Mouse (Mus musculus) hindbrain, postnatal 0 days (tissue): ENCODE measurements around the gene Nlrc5. TPM values are rescaled to one million over a fixed set of nuclear protein-coding genes. Genes with fewer than 3 reads are reported as not detected.

ENCODE experiments used
- ATAC-seq: fragments of 200-750 bp; cut with Nextera tagmentation; 2 replicates; pipeline ENCODE4 v1.8.0; 2017; ENCODE audit warnings: mild to moderate bottlenecking, moderate TSS enrichment, moderate library complexity
- DNase-seq: peaks from one replicate; pipeline ENCODE4 v3.0.0-alpha.2; 2015; ENCODE audit warnings: low spot score
- H3K27ac ChIP-seq: fragments of 300-500 bp; sonication (generic); 2 replicates; pipeline ENCODE4 v1.5.1; 2014; ENCODE audit warnings: mild to moderate bottlenecking
- H3K27me3 ChIP-seq: fragments of 300-500 bp; sonication (generic); 2 replicates; pipeline ENCODE4 v1.6.1; 2014; ENCODE audit warnings: low read length, mixed read lengths; ENCODE audit not compliant: insufficient read depth
- H3K36me3 ChIP-seq: fragments of 300-500 bp; sonication (generic); 2 replicates; pipeline ENCODE4 v1.6.1; 2014; ENCODE audit warnings: low read length, mixed read lengths; ENCODE audit not compliant: insufficient read depth
- H3K4me1 ChIP-seq: fragments of 300-500 bp; sonication (generic); 2 replicates; pipeline ENCODE4 v1.6.1; 2014; ENCODE audit warnings: antibody characterized with exemption, low read length, mixed read lengths; ENCODE audit not compliant: insufficient read depth
- H3K4me2 ChIP-seq: fragments of 300-500 bp; sonication (generic); 2 replicates; pipeline ENCODE4 v1.6.1; 2014; ENCODE audit warnings: low read depth, mild to moderate bottlenecking, low read length, moderate library complexity, mixed read lengths
- H3K4me3 ChIP-seq: fragments of 300-500 bp; sonication (generic); 2 replicates; pipeline ENCODE4 v1.5.1; 2014; ENCODE audit warnings: low read length
- H3K9ac ChIP-seq: fragments of 300-500 bp; sonication (generic); replicated peaks from 2 replicates; pipeline ENCODE4 v1.6.1; 2014; ENCODE audit warnings: mild to moderate bottlenecking, low read length, moderate library complexity, mixed read lengths
- H3K9me3 ChIP-seq: fragments of 300-500 bp; sonication (generic); 2 replicates; pipeline ENCODE4 v1.6.1; 2016; ENCODE audit warnings: low read length, mixed read lengths
- CTCF ChIP-seq: IDR thresholded peaks from 2 replicates; pipeline ENCODE4 v1.5.1; 2016; ENCODE audit warnings: antibody characterized with exemption, control low read depth, low read depth
- WGBS: fragments of 180-500 bp; shearing (Covaris S2); extraction: QIAGEN DNeasy Blood & Tissue Kit; methylation state at CpG from one replicate; pipeline ENCODE4 v1.1.7; 2014; 5-methylcytosine and 5-hydroxymethylcytosine counted together
- polyA plus RNA-seq: library from polyadenylated mRNA; unstranded; fragments of >200 nt; fragmentation: Nextera tagmentation; extraction: Ambion mirVana; gene quantifications from 2 replicates; pipeline ENCODE4 v1.2.1, GENCODE M21; 2015
- total RNA-seq: library from RNA; depleted of rRNA; stranded (reverse); fragments of >200 nt; gene quantifications from 2 replicates; pipeline ENCODE4 v1.2.3, GENCODE M21; 2014

Nlrc5 gene
- total and polyA plus RNA-seq, 2 experiments from 2014 or later: 0.38 to 0.89 TPM

DNA sequence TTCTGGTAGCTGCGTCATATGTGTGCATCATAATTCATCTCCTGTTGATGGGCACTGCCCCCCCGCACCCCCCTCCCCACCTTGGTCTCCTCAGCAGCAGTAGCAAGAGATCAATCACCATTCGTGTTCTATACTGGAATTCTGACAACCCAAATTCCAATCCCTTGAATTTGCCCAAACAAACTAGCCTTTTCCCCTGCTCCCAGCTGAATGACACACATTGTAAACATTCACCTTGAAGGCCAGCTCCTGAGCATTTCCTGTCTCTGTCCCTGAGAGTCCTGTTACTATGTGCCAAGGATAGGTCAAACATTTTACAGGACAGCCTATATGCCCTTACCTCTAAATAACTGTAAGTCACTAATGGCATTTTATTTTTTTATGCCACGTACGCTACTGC, 21.9 kb downstream of the Nlrc5 start:
- TF ChIP-seq CTCF: no peak
- Histone ChIP-seq H3K27me3 (no peaks in the 10 kb centered on the region), H3K9ac (no peak overlapping the region), H3K9me3 (no peaks in the 10 kb centered on the region), H3K4me2 (no peak overlapping the region), H3K36me3 (no peaks in the 10 kb centered on the region), H3K27ac (no peak overlapping the region), H3K4me3 (no peak overlapping the region), H3K4me1 (no peaks in the 10 kb centered on the region)
- WGBS: 86% methylated on average over 5 of the region's 5 CpGs
- DNase-seq (no peak), ATAC-seq (no peak)

DNA sequence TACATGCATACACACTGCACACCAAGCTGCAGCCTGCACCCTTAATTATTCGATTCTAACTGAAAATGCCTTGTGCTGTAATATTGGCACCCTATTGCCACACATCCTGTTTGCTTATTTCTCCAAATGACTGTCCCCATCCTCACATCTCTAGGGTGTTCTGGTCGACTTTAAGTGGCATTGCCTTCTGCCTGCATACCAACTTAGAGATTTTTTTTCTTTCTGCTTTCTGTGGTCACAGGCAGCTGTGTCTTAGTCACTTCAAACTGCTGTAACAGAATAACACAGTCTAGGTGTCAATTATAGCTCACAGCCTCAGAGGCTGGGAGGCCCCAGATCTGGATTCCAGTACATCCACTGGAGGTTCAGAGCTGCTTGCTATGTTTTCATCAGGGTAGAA, 24.4 kb downstream of the Nlrc5 start:
- Histone ChIP-seq H3K27ac (no peak overlapping the region), H3K27me3 (no peaks in the 10 kb centered on the region), H3K9ac (no peak overlapping the region), H3K4me2 (no peak overlapping the region), H3K36me3 (no peaks in the 10 kb centered on the region), H3K4me1 (no peaks in the 10 kb centered on the region), H3K9me3 (no peaks in the 10 kb centered on the region), H3K4me3 (no peak overlapping the region)
- no peak for DNase-seq
- WGBS: 61% methylated on average over 2 of the region's 2 CpGs
- ATAC-seq: no peak
- TF ChIP-seq CTCF: no peak

DNA sequence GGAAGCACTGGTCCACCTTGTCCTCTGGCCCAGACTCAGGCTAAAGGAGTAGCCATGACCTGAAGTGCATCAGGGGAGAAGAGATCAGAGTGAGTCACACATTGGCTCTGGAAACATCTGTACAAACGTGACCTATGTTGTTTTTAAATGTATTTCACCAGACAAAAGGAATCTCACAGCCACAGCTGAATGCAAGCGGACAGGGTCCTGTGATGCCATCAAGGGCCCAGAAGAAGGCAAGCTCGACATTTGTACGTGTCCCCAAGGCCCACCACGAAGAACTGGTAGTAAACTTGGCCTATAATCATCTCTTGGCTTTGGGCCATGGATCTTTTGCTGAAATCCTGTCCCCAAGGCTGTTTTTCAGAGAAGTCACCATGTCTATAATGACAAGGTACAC, 35.5 kb downstream of the Nlrc5 start:
- H3K27ac ChIP-seq: no peak overlapping the region
- DNase-seq (no peak), ATAC-seq (no peak)
- no peak for TF ChIP-seq CTCF
- no peaks in the 10 kb centered on the region for H3K9me3 ChIP-seq
- H3K4me1 ChIP-seq: no peaks in the 10 kb centered on the region
- H3K9ac ChIP-seq: no peak overlapping the region
- 72% methylated on average over 5 of the region's 5 CpGs for WGBS
- H3K4me2 ChIP-seq: no peak overlapping the region
- H3K27me3 ChIP-seq: no peaks in the 10 kb centered on the region
- H3K36me3 ChIP-seq: no peaks in the 10 kb centered on the region
- no peak overlapping the region for H3K4me3 ChIP-seq

DNA sequence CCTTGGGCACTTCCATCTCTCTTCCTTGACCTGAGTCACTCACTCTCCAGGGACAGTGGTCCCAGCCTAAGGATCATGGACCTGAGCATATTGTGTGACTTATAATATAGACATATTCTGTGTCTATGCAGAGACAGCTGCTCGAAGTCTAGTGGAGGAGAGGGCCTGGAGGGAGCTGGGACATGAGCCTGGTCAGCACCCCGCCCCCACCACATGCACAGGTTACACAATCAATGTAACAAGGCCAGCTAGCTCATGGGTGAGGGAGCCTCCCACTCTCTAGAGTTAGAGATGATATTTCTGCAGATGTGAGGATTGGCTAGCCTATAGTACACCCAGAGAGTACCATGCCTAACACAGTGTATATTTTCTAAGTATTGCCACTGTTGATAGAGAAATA, 36.6 kb downstream of the Nlrc5 start:
- 70% methylated on average over 2 of the region's 2 CpGs for WGBS
- Histone ChIP-seq H3K27ac (no peak overlapping the region), H3K9ac (no peak overlapping the region), H3K4me2 (no peak overlapping the region), H3K36me3 (no peaks in the 10 kb centered on the region), H3K9me3 (no peaks in the 10 kb centered on the region), H3K4me3 (no peak overlapping the region), H3K4me1 (no peaks in the 10 kb centered on the region), H3K27me3 (no peaks in the 10 kb centered on the region)
- ATAC-seq: no peak
- TF ChIP-seq CTCF: no peak
- no peak for DNase-seq

DNA sequence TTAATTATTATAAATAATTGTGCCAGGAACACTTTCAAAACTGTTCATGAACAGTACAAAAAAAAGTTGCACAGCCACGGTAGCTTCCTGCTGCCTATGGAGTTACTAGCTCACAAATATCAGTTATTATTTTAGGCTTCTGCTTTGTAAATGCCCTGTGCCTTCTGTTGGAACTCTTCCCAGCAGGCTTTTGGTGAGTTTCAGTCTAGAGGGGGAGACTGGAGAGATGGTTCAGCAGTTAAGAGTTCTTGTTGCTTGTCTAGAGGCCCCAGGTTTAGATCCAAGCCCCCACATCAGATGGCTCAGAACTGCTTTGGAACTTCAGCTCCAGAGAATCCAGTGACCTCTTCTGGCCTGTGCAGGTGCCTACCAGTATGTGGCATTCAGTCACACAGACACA, 37.1 kb downstream of the Nlrc5 start:
- H3K4me1 ChIP-seq: no peaks in the 10 kb centered on the region
- H3K9ac ChIP-seq: no peak overlapping the region
- no peak for TF ChIP-seq CTCF
- no peaks in the 10 kb centered on the region for H3K9me3 ChIP-seq
- no peak overlapping the region for H3K27ac ChIP-seq
- no peak for ATAC-seq
- H3K27me3 ChIP-seq: no peaks in the 10 kb centered on the region
- no peak overlapping the region for H3K4me3 ChIP-seq
- H3K4me2 ChIP-seq: no peak overlapping the region
- H3K36me3 ChIP-seq: no peaks in the 10 kb centered on the region
- no peak for DNase-seq
- WGBS: 79% methylated on average over 1 of the region's 1 CpGs

DNA sequence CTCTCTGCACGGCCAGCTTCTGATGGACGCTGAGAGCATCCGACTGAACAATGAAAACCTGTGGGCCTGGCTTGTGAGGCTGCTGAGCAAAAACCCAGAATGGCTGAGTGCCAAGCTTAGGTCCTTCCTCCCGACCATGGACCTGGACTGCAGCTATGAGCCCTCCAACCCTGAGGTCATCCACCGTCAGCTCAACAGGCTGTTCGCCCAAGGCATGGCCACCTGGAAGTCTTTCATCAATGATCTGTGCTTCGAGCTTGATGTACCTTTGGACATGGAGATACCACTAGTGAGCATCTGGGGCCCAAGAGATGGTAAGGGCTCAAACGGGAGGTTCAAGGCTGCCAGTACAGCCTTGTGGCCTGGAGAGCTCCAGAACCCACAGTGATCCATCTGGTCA, 38.6 kb downstream of the Nlrc5 start:
- WGBS: 78% methylated on average over 8 of the region's 8 CpGs
- TF ChIP-seq CTCF: no peak
- no peaks in the 10 kb centered on the region for H3K4me1 ChIP-seq
- no peak for ATAC-seq
- H3K9ac ChIP-seq: no peak overlapping the region
- H3K4me2 ChIP-seq: no peak overlapping the region
- H3K27ac ChIP-seq: no peak overlapping the region
- no peak overlapping the region for H3K4me3 ChIP-seq
- H3K27me3 ChIP-seq: no peaks in the 10 kb centered on the region
- H3K36me3 ChIP-seq: no peaks in the 10 kb centered on the region
- DNase-seq: no peak
- H3K9me3 ChIP-seq: no peaks in the 10 kb centered on the region

DNA sequence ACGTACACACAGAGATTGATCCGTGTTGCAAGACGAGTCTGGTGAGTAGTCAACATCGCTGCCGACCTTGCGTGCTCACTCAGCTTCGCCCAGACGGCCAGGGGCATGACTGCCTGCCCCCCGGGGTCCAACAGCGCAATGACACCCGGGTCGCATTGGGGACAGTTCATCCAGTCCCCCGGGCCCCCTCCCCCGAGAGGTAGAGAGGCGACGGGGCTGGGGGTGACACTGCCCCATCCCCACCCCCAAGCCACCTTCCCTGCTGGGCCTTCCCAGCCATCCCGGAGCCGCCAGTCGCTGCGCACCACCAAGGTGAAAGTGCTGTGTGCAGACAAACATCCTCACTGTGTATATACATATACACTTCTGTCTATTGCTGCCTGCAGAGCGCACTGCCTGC, 39.3 kb downstream of the Nlrc5 start:
- WGBS: 80% methylated on average over 21 of the region's 21 CpGs
- DNase-seq: no peak
- H3K9me3 ChIP-seq: no peaks in the 10 kb centered on the region

More for the DNA sequence above, 39.3 kb downstream of the Nlrc5 start:
- Histone ChIP-seq H3K27me3 (no peaks in the 10 kb centered on the region), H3K27ac (no peak overlapping the region), H3K4me3 (no peak overlapping the region), H3K4me2 (no peak overlapping the region), H3K36me3 (no peaks in the 10 kb centered on the region), H3K4me1 (no peaks in the 10 kb centered on the region), H3K9ac (no peak overlapping the region)
- ATAC-seq: no peak
- no peak for TF ChIP-seq CTCF
